Mouse (Mus musculus): ENCODE results near the gene Defb25. TPM values are rescaled to one million over a fixed set of nuclear protein-coding genes. Genes with fewer than 3 reads are reported as not detected.

The Defb25 gene
- polyA plus RNA-seq, 1 experiment: not detected

DNA sequence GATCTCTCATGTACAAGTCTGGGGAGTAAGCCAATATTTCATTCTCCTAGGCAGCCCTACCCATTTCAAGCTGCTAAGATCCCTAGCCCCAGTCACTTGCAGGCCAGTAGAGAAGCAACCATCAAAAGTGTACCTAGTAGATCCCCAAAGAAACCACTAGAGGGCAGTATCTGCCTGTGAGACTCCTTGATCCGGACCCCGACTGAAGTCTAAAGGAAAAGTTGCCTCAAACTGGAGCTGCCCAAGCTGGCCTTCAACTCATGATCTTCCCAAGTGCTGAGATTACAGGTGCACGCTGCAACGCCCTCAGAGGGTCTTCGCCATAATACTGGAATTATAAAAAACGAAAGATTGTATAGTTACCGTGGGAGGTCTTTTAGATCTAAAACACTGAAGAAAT, 7.3 kb downstream of the Defb25 start:
- Histone ChIP-seq H3K4me3 (ENCODE audit: insufficient read depth, low read length) (no peak overlapping the region), H3K4me1 (ENCODE audit: control insufficient read depth, insufficient read depth, low read length) (0 out of 2 replicates have a peak, but pooled peaks cover 2% of the 10 kb centered on the region), H3K27ac (ENCODE audit: insufficient read depth, low read depth, low read length) (no peak overlapping the region)
- peak; percentile 42; the same call in 1 of the 2 replicates for TF ChIP-seq CTCF (IDR thresholded peaks at IDR 0.05; ENCODE audit: low read depth, low read length)
- TF ChIP-seq POLR2A (IDR thresholded peaks at IDR 0.05; ENCODE audit: borderline replicate concordance, low read depth, low read length): no peak

GRCm38 (mm10) chr2:152612193-152612592, 10.7 kb downstream of the Defb25 start:
- H3K4me1 ChIP-seq (ENCODE audit: control insufficient read depth, insufficient read depth, low read length): no peaks in the 10 kb centered on the region
- TF ChIP-seq POLR2A (IDR thresholded peaks at IDR 0.05; ENCODE audit: borderline replicate concordance, low read depth, low read length) (no peak), CTCF (IDR thresholded peaks at IDR 0.05; ENCODE audit: low read depth, low read length) (no peak)
- no peak overlapping the region for H3K4me3 ChIP-seq (ENCODE audit: insufficient read depth, low read length)
- H3K27ac ChIP-seq (ENCODE audit: insufficient read depth, low read depth, low read length): no peak overlapping the region

DNA sequence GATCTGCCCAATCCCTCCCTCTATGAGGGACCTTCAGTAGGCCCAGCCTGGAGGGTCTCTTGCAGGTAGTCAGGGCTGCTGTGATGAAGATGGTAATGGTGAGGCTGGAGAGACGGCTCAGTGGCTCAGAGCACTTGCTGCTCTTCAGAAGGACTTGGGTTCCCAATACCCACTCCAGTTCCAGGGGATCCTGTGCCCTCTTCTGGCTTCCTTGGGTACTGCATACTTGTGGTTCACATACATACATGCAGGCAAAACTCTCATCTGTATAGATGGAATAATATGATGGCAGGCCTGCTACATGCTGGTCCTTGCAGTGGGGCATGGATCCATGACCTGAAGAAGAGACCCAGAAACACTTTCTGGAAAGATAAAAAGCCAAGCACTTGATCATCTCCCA, 14.1 kb downstream of the Defb25 start:
- no peaks in the 10 kb centered on the region for H3K4me1 ChIP-seq (ENCODE audit: control insufficient read depth, insufficient read depth, low read length)
- no peak for TF ChIP-seq CTCF (IDR thresholded peaks at IDR 0.05; ENCODE audit: low read depth, low read length)
- TF ChIP-seq POLR2A (IDR thresholded peaks at IDR 0.05; ENCODE audit: borderline replicate concordance, low read depth, low read length): no peak
- H3K4me3 ChIP-seq (ENCODE audit: insufficient read depth, low read length): no peak overlapping the region
- H3K27ac ChIP-seq (ENCODE audit: insufficient read depth, low read depth, low read length): no peak overlapping the region

- TF ChIP-seq CTCF (IDR thresholded peaks at IDR 0.05; ENCODE audit: low read depth, low read length) (no peak), POLR2A (IDR thresholded peaks at IDR 0.05; ENCODE audit: borderline replicate concordance, low read depth, low read length) (no peak)
- H3K4me3 ChIP-seq (ENCODE audit: insufficient read depth, low read length): no peak overlapping the region
- no peak overlapping the region for H3K27ac ChIP-seq (ENCODE audit: insufficient read depth, low read depth, low read length)
- H3K4me1 ChIP-seq (ENCODE audit: control insufficient read depth, insufficient read depth, low read length): no peaks in the 10 kb centered on the region
Observed at GRCm38 (mm10) chr2:152607746-152608145, 15.1 kb downstream of the Defb25 start.

DNA sequence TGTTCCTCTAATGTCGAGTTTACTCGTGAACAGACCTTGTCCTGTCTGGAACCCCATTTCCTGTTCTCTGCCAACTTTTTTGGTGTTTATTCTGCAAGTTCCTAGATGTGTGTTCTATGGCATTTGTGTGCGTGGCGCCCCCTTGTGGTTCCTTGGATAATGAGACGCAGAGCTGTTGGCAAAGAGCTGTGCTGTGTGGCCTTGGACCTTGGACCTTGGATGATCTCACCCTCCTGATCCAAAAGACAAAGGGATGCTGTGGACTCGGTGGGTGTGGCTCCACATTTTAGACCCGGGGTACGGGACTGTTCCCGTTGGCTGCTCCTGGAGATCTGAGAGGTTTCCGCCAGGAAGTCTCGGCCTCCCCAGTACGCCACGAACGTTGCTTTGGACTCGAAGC, 18.8 kb downstream of the Defb25 start, which contains the start of gene Defb36:
Gene Defb36, plus strand, starts transcription at position 271 of the 400 bp plus-strand sequence.
- no peak within 1 kb of the TSS for H3K4me3 ChIP-seq (ENCODE audit: insufficient read depth, low read length)
- H3K4me1 ChIP-seq (ENCODE audit: control insufficient read depth, insufficient read depth, low read length): peaks cover 3% of the 10 kb centered on the region
- no peak within 1 kb of the TSS for H3K27ac ChIP-seq (ENCODE audit: insufficient read depth, low read depth, low read length)
- no peak for TF ChIP-seq POLR2A (IDR thresholded peaks at IDR 0.05; ENCODE audit: borderline replicate concordance, low read depth, low read length)
- peak; percentile 38; the same call in 1 of the 2 replicates for TF ChIP-seq CTCF (IDR thresholded peaks at IDR 0.05; ENCODE audit: low read depth, low read length)

- Histone ChIP-seq H3K4me1 (ENCODE audit: control insufficient read depth, insufficient read depth, low read length) (peaks cover 3% of the 10 kb centered on the region), H3K27ac (ENCODE audit: insufficient read depth, low read depth, low read length) (no peak overlapping the region), H3K4me3 (ENCODE audit: insufficient read depth, low read length) (no peak overlapping the region)
- no peak for TF ChIP-seq POLR2A (IDR thresholded peaks at IDR 0.05; ENCODE audit: borderline replicate concordance, low read depth, low read length)
- TF ChIP-seq CTCF (IDR thresholded peaks at IDR 0.05; ENCODE audit: low read depth, low read length): peak; percentile 42; the same call in 1 of the 2 replicates
Observed at GRCm38 (mm10) chr2:152601275-152601960, 21.4 kb downstream of the Defb25 start.

DNA sequence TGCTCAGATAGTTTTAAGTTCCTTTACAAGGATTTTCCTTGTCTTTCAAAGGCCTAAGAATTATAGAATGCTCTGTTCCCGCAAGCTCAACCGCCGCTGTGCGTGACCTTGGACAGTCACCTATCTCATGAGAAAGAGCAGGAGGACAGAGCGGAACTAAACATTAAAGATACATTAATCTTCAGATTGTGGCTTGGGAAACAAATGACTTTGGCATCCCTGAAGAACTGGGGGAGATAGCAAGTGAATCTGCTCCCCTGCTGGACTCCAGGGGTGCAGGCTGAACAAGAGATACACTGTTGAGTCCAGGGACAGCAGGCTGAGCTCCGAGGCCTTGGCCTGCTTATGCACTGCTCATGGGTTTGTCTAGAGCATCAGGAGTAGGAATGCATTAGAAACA, 22.8 kb downstream of the Defb25 start:
- Histone ChIP-seq H3K4me3 (ENCODE audit: insufficient read depth, low read length) (no peak overlapping the region), H3K27ac (ENCODE audit: insufficient read depth, low read depth, low read length) (no peak overlapping the region), H3K4me1 (ENCODE audit: control insufficient read depth, insufficient read depth, low read length) (peaks cover 3% of the 10 kb centered on the region)
- TF ChIP-seq CTCF (IDR thresholded peaks at IDR 0.05; ENCODE audit: low read depth, low read length) (no peak), POLR2A (IDR thresholded peaks at IDR 0.05; ENCODE audit: borderline replicate concordance, low read depth, low read length) (no peak)

DNA sequence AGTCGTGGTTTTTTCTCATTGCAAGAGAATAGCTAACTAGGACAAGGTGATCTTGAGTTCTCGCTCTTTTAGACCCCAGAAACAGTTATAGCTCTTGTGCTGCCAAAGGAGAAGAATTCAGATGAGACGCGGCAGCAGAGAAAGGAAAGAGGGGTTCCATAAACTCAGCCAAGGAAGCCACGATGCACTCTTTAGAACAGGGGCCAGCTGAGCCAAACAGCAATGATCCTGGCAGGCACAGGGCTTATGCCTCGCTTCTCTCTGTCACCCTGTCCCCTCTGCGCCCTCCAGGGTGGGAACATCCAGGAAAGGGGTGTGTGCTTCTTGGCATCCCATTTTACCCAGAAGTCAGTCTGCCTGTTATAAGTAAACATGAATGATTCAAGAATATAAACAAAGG, 23.6 kb downstream of the Defb25 start, which contains the start of gene Defb45:
Gene Defb45, minus strand, starts transcription at position 101 of the 400 bp plus-strand sequence.
- Histone ChIP-seq H3K4me3 (ENCODE audit: insufficient read depth, low read length) (no peak within 1 kb of the TSS), H3K27ac (ENCODE audit: insufficient read depth, low read depth, low read length) (no peak within 1 kb of the TSS), H3K4me1 (ENCODE audit: control insufficient read depth, insufficient read depth, low read length) (peaks cover 3% of the 10 kb centered on the region)
- TF ChIP-seq POLR2A (IDR thresholded peaks at IDR 0.05; ENCODE audit: borderline replicate concordance, low read depth, low read length) (no peak), CTCF (IDR thresholded peaks at IDR 0.05; ENCODE audit: low read depth, low read length) (no peak)

DNA sequence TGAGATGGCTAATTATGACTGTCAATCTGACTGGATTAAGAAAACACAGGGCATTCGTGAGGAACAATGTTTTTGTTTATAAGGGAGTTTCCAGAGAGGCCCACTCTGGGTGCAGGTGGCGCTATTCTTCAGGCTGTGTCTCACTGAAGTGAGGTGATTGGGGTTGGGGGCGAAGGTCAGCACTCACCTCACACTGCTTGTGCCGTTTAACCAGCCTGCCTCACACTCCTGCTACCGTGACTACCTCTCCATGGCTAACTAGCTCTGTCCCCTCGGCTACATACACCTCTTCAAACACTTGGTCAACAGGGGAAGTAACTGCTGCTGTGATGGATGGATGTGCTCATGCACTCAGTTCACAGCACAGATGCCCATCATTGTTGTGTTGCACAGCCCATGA, 33.8 kb downstream of the Defb25 start:
- TF ChIP-seq CTCF (IDR thresholded peaks at IDR 0.05; ENCODE audit: low read depth, low read length) (no peak), POLR2A (IDR thresholded peaks at IDR 0.05; ENCODE audit: borderline replicate concordance, low read depth, low read length) (no peak)
- H3K4me1 ChIP-seq (ENCODE audit: control insufficient read depth, insufficient read depth, low read length): peaks cover 5% of the 10 kb centered on the region; the same call in 1 of the 2 replicates
- H3K27ac ChIP-seq (ENCODE audit: insufficient read depth, low read depth, low read length): no peak overlapping the region
- H3K4me3 ChIP-seq (ENCODE audit: insufficient read depth, low read length): no peak overlapping the region

- H3K4me1 ChIP-seq (ENCODE audit: control insufficient read depth, insufficient read depth, low read length): peaks cover 5% of the 10 kb centered on the region; the same call in 1 of the 2 replicates
- no peak for TF ChIP-seq POLR2A (IDR thresholded peaks at IDR 0.05; ENCODE audit: borderline replicate concordance, low read depth, low read length)
- TF ChIP-seq CTCF (IDR thresholded peaks at IDR 0.05; ENCODE audit: low read depth, low read length): no peak
- no peak overlapping the region for H3K27ac ChIP-seq (ENCODE audit: insufficient read depth, low read depth, low read length)
- H3K4me3 ChIP-seq (ENCODE audit: insufficient read depth, low read length): no peak overlapping the region
Observed at GRCm38 (mm10) chr2:152588450-152588849, 34.4 kb downstream of the Defb25 start.

All from bone marrow macrophage, adult 2 months (primary cell).